Mouse (Mus musculus) limb, embryonic 14.5 days (tissue): ENCODE data around the gene Ncln. TPM values are rescaled to one million over a fixed set of nuclear protein-coding genes. Genes with fewer than 3 reads are reported as not detected.

Experiments used
- ATAC-seq: fragments of 200-750 bp; cut with Nextera tagmentation; 2 replicates; pipeline ENCODE4 v1.8.0; 2017; ENCODE audit warnings: low read depth, moderate number of reproducible peaks, moderate TSS enrichment; ENCODE audit not compliant: low FRiP score
- DNase-seq: peaks from one replicate; pipeline ENCODE4 v3.0.0-alpha.2; 2015; ENCODE audit warnings: low spot score
- H3K27ac ChIP-seq: fragments of 300-500 bp; sonication (generic); replicated peaks from 2 replicates; pipeline ENCODE4 v1.5.1; 2014; ENCODE audit warnings: low read depth, mild to moderate bottlenecking, low read length, moderate library complexity, mixed read lengths
- H3K27me3 ChIP-seq: fragments of 300-500 bp; sonication (generic); 2 replicates; pipeline ENCODE4 v1.6.1; 2014; ENCODE audit warnings: low read length, mixed read lengths; ENCODE audit not compliant: control insufficient read depth, insufficient read depth
- H3K36me3 ChIP-seq: fragments of 300-500 bp; sonication (generic); 2 replicates; pipeline ENCODE4 v1.6.1; 2014; ENCODE audit warnings: mild to moderate bottlenecking, low read length, moderate library complexity, mixed read lengths; ENCODE audit not compliant: control insufficient read depth, insufficient read depth
- H3K4me1 ChIP-seq: fragments of 300-500 bp; sonication (generic); 2 replicates; pipeline ENCODE4 v1.6.1; 2014; ENCODE audit warnings: antibody characterized with exemption, low read length, mixed read lengths; ENCODE audit not compliant: control insufficient read depth, insufficient read depth
- H3K4me2 ChIP-seq: fragments of 300-500 bp; sonication (generic); replicated peaks from 2 replicates; pipeline ENCODE4 v1.6.1; 2014; ENCODE audit warnings: low read depth, mild to moderate bottlenecking, low read length, moderate library complexity; ENCODE audit not compliant: severe bottlenecking
- H3K4me3 ChIP-seq: fragments of 300-500 bp; sonication (generic); replicated peaks from 2 replicates; pipeline ENCODE4 v1.5.1; 2014; ENCODE audit warnings: low read length
- H3K9ac ChIP-seq: fragments of 300-500 bp; sonication (generic); 2 replicates; pipeline ENCODE4 v1.6.1; 2014; ENCODE audit warnings: mild to moderate bottlenecking, low read depth, low read length, moderate library complexity; ENCODE audit not compliant: severe bottlenecking
- H3K9me3 ChIP-seq: fragments of 300-500 bp; sonication (generic); 2 replicates; pipeline ENCODE4 v1.6.1; 2016; ENCODE audit warnings: low read length; ENCODE audit not compliant: control insufficient read depth
- POLR2A ChIP-seq: fragments of 200-500 bp; IDR thresholded peaks from 2 replicates; pipeline ENCODE4 v1.8.0; 2012; ENCODE audit warnings: inconsistent platforms, mild to moderate bottlenecking, moderate library complexity, borderline replicate concordance; ENCODE audit not compliant: insufficient read depth, insufficient read length; ENCODE audit errors: extremely low read depth
- WGBS: fragments of 180-500 bp; shearing (Covaris S2); extraction: QIAGEN DNeasy Blood & Tissue Kit; methylation state at CpG from one replicate; pipeline ENCODE4 v1.1.7; 2014; 5-methylcytosine and 5-hydroxymethylcytosine counted together
- polyA plus RNA-seq, 2 experiments: library from polyadenylated mRNA; depleted of rRNA in 1 of 2; stranded (reverse) in 1 of 2; unstranded in 1 of 2; fragments of >200 nt; fragmentation: Nextera tagmentation in 1 of 2; extraction: Ambion mirVana in 1 of 2; gene quantifications; 2 replicates each; pipeline versions ENCODE4 v1.2.1 to v1.2.3; 2012 to 2014

The Ncln gene
- polyA plus RNA-seq, 2 experiments: 76.4 to 218 TPM

- Histone ChIP-seq H3K9me3 (no peaks in the 10 kb centered on the region), H3K9ac (no peak overlapping the region), H3K4me1 (0 out of 2 replicates have a peak, but pooled peaks cover 7% of the 10 kb centered on the region), H3K36me3 (no peaks in the 10 kb centered on the region), H3K27me3 (peaks cover 80% of the 10 kb centered on the region), H3K4me3 (no peak overlapping the region), H3K4me2 (no peak overlapping the region), H3K27ac (no peak overlapping the region)
- no peak for ATAC-seq
- DNase-seq: no peak
- TF ChIP-seq POLR2A: no peak
- 6% methylated on average over 16 of the region's 16 CpGs for WGBS
Observed at GRCm38 (mm10) chr10:81461673-81462414, 34.3 kb downstream of the Ncln start.

- H3K27ac ChIP-seq: no peak overlapping the region
- H3K27me3 ChIP-seq: peaks cover 83% of the 10 kb centered on the region
- 35% methylated on average over 11 of the region's 11 CpGs for WGBS
- no peaks in the 10 kb centered on the region for H3K9me3 ChIP-seq
- H3K4me3 ChIP-seq: no peak overlapping the region
- no peak for TF ChIP-seq POLR2A
- no peak overlapping the region for H3K9ac ChIP-seq
- DNase-seq (no peak), ATAC-seq (no peak)
- no peak overlapping the region for H3K4me2 ChIP-seq
- H3K36me3 ChIP-seq: no peaks in the 10 kb centered on the region
- H3K4me1 ChIP-seq: 0 out of 2 replicates have a peak, but pooled peaks cover 7% of the 10 kb centered on the region
Observed at GRCm38 (mm10) chr10:81460951-81461350, 35.2 kb downstream of the Ncln start.

- Histone ChIP-seq H3K4me1 (0 out of 2 replicates have a peak, but pooled peaks cover 7% of the 10 kb centered on the region), H3K36me3 (no peaks in the 10 kb centered on the region), H3K4me2 (no peak overlapping the region), H3K9ac (no peak overlapping the region), H3K4me3 (no peak overlapping the region), H3K27ac (no peak overlapping the region), H3K27me3 (peaks cover 88% of the 10 kb centered on the region), H3K9me3 (no peaks in the 10 kb centered on the region)
- WGBS: 24% methylated on average over 20 of the region's 20 CpGs
- no peak for DNase-seq
- ATAC-seq: no peak
- no peak for TF ChIP-seq POLR2A
Observed at GRCm38 (mm10) chr10:81460471-81460870, 35.7 kb downstream of the Ncln start.

- H3K9me3 ChIP-seq: no peaks in the 10 kb centered on the region
- no peak overlapping the region for H3K4me3 ChIP-seq
- DNase-seq: no peak
- no peak for TF ChIP-seq POLR2A
- 49% methylated on average over 21 of the region's 21 CpGs for WGBS
- H3K4me2 ChIP-seq: no peak overlapping the region
- H3K36me3 ChIP-seq: no peaks in the 10 kb centered on the region
- no peak overlapping the region for H3K9ac ChIP-seq
- H3K27me3 ChIP-seq: peaks cover 93% of the 10 kb centered on the region
- H3K4me1 ChIP-seq: 0 out of 2 replicates have a peak, but pooled peaks cover 2% of the 10 kb centered on the region
- no peak overlapping the region for H3K27ac ChIP-seq
- ATAC-seq: no peak
Observed at GRCm38 (mm10) chr10:81459399-81459798, 36.8 kb downstream of the Ncln start.

- Histone ChIP-seq H3K9ac (no peak overlapping the region), H3K27ac (no peak overlapping the region), H3K9me3 (no peaks in the 10 kb centered on the region), H3K4me2 (no peak overlapping the region), H3K4me3 (no peak overlapping the region), H3K4me1 (no peaks in the 10 kb centered on the region), H3K27me3 (peaks cover 93% of the 10 kb centered on the region), H3K36me3 (no peaks in the 10 kb centered on the region)
- no peak for ATAC-seq
- 79% methylated on average over 6 of the region's 6 CpGs for WGBS
- no peak for DNase-seq
- TF ChIP-seq POLR2A: no peak
Observed at GRCm38 (mm10) chr10:81458267-81458666, 37.9 kb downstream of the Ncln start.
